Mouse (Mus musculus) spleen, adult 12 weeks (tissue): ENCODE measurements around the gene Fam181a.

ENCODE experiments used
- DNase-seq: peaks from one replicate; pipeline ENCODE4 v3.0.0; 2022; ENCODE audit warnings: low spot score

The Fam181a gene

GRCm38 (mm10) chr12:103356415-103356748, 45.6 kb downstream of the Fam181a start:
- no peak for DNase-seq

GRCm38 (mm10) chr12:103358216-103358615, 47.4 kb downstream of the Fam181a start:
- DNase-seq: no peak

DNA sequence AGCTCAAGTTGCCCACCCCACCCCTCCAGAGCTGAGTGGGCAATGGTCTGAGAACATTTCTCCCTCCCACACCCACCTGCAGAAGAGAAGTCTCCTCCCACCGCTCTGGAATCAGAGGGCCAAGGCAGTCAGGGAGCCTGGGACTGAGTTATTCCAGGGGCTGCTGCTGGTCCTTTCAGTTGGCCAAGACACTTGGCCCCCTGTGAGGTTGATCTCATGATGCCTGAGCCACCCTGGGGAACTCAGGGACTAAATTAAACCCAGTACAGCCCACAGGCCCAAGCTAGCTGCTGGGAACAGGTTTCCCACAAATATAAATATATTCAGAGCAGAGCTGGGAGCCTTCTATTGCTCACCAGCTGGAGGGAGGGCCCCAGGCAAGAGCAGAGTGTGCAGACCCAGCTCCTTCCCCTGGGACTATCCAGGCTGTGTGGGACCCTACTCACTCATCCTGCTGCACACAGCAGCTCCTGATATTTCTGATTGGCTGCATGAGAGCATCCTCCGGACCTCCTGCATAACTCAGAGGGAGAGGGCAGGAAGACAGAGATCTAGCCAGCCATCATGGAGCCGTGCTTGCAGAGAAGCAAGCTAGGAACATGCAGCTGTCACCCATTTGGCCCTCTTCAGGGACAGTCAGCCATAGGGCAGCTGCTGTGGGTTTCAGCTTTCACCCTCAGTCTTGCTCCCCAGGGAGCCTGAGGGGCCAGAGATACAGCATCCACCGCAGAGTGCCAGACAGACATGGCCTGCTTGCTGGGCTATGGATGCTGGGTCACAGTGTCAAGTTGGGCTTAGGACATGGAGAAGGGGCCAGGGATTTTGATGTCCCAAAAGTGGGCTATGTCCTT, 48.4 kb downstream of the Fam181a start:
- DNase-seq: no peak

GRCm38 (mm10) chr12:103360812-103361211, 50.0 kb downstream of the Fam181a start:
- DNase-seq: no peak

GRCm38 (mm10) chr12:103361539-103362307, 50.9 kb downstream of the Fam181a start:
- no peak for DNase-seq

DNA sequence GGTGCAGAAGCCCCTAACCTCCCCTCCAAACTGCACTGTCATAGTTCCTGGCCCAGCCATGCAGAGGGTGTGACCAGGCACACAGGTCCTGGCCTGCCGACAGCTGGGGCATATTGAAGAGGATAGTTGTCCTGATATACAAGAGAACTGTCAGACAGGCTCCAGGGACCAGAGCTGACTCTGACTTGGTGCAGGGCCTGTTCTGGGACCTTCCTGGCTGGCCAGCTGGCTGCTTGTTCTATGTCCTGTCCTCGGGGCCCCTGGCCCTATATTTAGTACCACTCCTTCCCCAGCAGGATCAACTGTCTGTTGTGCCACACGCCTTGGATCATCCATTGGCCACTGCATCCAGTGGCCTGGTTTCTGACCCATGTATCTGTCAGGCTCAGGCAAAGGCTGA, 51.6 kb downstream of the Fam181a start:
- no peak for DNase-seq
